Mouse (Mus musculus): ENCODE results near the gene Cpt1a.

DNA sequence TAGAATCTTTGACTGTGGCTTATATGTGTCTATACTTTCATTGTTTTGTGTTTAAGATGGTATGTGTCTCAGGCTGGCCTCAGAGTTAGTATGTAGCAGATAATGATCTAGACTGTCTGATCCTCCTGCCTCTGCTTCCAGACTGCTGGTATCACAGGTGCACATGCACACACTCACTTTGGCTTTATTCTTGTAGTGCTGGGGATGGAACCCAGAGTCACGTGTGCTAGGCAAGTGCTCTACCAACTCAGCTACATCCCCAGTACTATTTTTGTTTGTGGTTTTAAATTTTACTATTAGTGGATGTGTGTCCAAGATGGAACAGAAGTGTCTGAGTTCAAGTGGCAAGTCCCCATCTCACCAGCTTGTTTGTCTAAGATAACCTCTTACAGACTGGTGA, 29.1 kb upstream of the Cpt1a start:
- TF ChIP-seq POLR2A (IDR thresholded peaks at IDR 0.05; ENCODE audit: insufficient read depth, low read depth, low read length) (no peak), CTCF (IDR thresholded peaks at IDR 0.05; ENCODE audit: insufficient read depth, low read depth, low read length) (no peak)

All from olfactory bulb, adult 2 months (tissue).